In genomic region chr6:72677079-72677478, GRCm38 (mm10) we compare ENCODE assay signal across 8 mouse cellular contexts.
DNase-seq lines count a peak whose midpoint lies in the region; ATAC-seq and TF ChIP-seq lines count a peak whose summit lies in the region.

No protein-coding gene starts in this region.

- peak overlapping the region; percentile 54 for H3K4me2 ChIP-seq in heart, embryonic 11.5 days
- peak overlapping the region; percentile 38 for H3K4me2 ChIP-seq in hindbrain, embryonic 14.5 days (replicated peaks)
- H3K4me2 ChIP-seq in midbrain, embryonic 13.5 days (replicated peaks) = peak overlapping the region; percentile 53

- peaks cover 37% of the 10 kb centered on the region for H3K4me1 ChIP-seq in heart, embryonic 11.5 days (ENCODE audit: control insufficient read depth, insufficient read depth, low read length)
- H3K4me1 ChIP-seq in ES-E14 (ENCODE audit: control insufficient read depth in 2 of 2, insufficient read depth in 2 of 2, low read length in 2 of 2, poor library complexity in 1 of 2) = peaks cover 4 to 15% of the 10 kb centered on the region in 2 experiments; a peak in 3 of 4 replicates
- peaks cover 21% of the 10 kb centered on the region; the same call in 1 of the 2 replicates for H3K4me1 ChIP-seq in hindbrain, embryonic 14.5 days (replicated peaks; ENCODE audit: control insufficient read depth, insufficient read depth, low read length)
- peaks cover 39% of the 10 kb centered on the region for H3K4me1 ChIP-seq in midbrain, embryonic 13.5 days (replicated peaks)

- peak overlapping the region; percentile 23; the same call in 1 of the 2 replicates for H3K9ac ChIP-seq in heart, embryonic 11.5 days (ENCODE audit: low read depth, low read length)
- H3K9ac ChIP-seq in ES-E14 (ENCODE audit: insufficient read depth, low read depth, low read length, poor library complexity, severe bottlenecking) = no peak overlapping the region
- peak overlapping the region; percentile 35 for H3K9ac ChIP-seq in hindbrain, embryonic 14.5 days
- peak overlapping the region; percentile 26; the same call in 1 of the 2 replicates for H3K9ac ChIP-seq in midbrain, embryonic 13.5 days (replicated peaks)

- H3K27ac ChIP-seq in heart, embryonic 11.5 days (ENCODE audit: low read depth, low read length) = peak overlapping the region; percentile 54; the same call in 1 of the 2 replicates
- peak overlapping the region; percentile 95 for H3K27ac ChIP-seq in ES-E14 (ENCODE audit: insufficient read depth, low read depth, low read length, poor library complexity, severe bottlenecking)
- H3K27ac ChIP-seq in hindbrain, embryonic 14.5 days = peak overlapping the region; percentile 16; the same call in 1 of the 2 replicates
- peak overlapping the region; percentile 55 for H3K27ac ChIP-seq in midbrain, embryonic 13.5 days

- ATAC-seq in heart, embryonic 11.5 days (replicated peaks; ENCODE audit: insufficient number of reproducible peaks, low FRiP score, low TSS enrichment) = no peak
- 0 out of 2 replicates have a peak, but pooled peaks have one; percentile 11 for ATAC-seq in hindbrain, embryonic 14.5 days (ENCODE audit: low FRiP score)
- ATAC-seq in midbrain, embryonic 13.5 days = no peak; the same call in 1 of the 2 replicates
- ATAC-seq in megakaryocyte, adult 5-6 weeks (ENCODE audit: poor library complexity, severe bottlenecking) = no peak

- H3K4me3 ChIP-seq in heart, embryonic 11.5 days (ENCODE audit: low read depth, low read length) = peak overlapping the region; percentile 18; the same call in 1 of the 2 replicates
- peak overlapping the region; percentile 45 to 51 for H3K4me3 ChIP-seq in ES-E14 (ENCODE audit: insufficient read depth in 1 of 2, low read depth in 1 of 2, low read length in 2 of 2, poor library complexity in 1 of 2, severe bottlenecking in 1 of 2)
- H3K4me3 ChIP-seq in hindbrain, embryonic 14.5 days (replicated peaks; ENCODE audit: low read length) = no peak overlapping the region; the same call in 1 of the 2 replicates
- H3K4me3 ChIP-seq in midbrain, embryonic 13.5 days (replicated peaks) = peak overlapping the region; percentile 28

- H3K27me3 ChIP-seq in heart, embryonic 11.5 days (ENCODE audit: control insufficient read depth, insufficient read depth, low read length) = no peaks in the 10 kb centered on the region
- no peaks in the 10 kb centered on the region for H3K27me3 ChIP-seq in hindbrain, embryonic 14.5 days (ENCODE audit: control insufficient read depth, insufficient read depth, low read length)
- H3K27me3 ChIP-seq in midbrain, embryonic 13.5 days = peaks cover 22% of the 10 kb centered on the region

- in situ Hi-C loops in ES-E14 (cut with MboI; ENCODE audit: low sequenced_read_pairs in 2 of 2, unreplicated experiment in 2 of 2) = no loop called here

- H3K9me3 ChIP-seq in heart, embryonic 11.5 days (replicated peaks; ENCODE audit: control insufficient read depth, low read length) = no peaks in the 10 kb centered on the region
- no peaks in the 10 kb centered on the region for H3K9me3 ChIP-seq in ES-E14 (ENCODE audit: control insufficient read depth, insufficient read depth, low read depth, low read length)
- H3K9me3 ChIP-seq in hindbrain, embryonic 14.5 days (ENCODE audit: control insufficient read depth, low read length) = no peaks in the 10 kb centered on the region
- H3K9me3 ChIP-seq in midbrain, embryonic 13.5 days = no peaks in the 10 kb centered on the region

- WGBS in heart, embryonic 11.5 days (ENCODE audit: insufficient replicate concordance) = 21% methylated on average over 10 of the region's 10 CpGs
- 12% methylated on average over 10 of the region's 10 CpGs for WGBS in hindbrain, embryonic 14.5 days
- 9% methylated on average over 10 of the region's 10 CpGs for WGBS in midbrain, embryonic 13.5 days

- H3K36me3 ChIP-seq in heart, embryonic 11.5 days (ENCODE audit: control insufficient read depth, insufficient read depth, low read length) = no peaks in the 10 kb centered on the region; the same call in 1 of the 2 replicates
- H3K36me3 ChIP-seq in ES-E14 (ENCODE audit: control insufficient read depth, insufficient read depth, low read length, poor library complexity, severe bottlenecking) = no peaks in the 10 kb centered on the region
- no peaks in the 10 kb centered on the region for H3K36me3 ChIP-seq in hindbrain, embryonic 14.5 days (replicated peaks; ENCODE audit: control insufficient read depth, insufficient read depth)
- H3K36me3 ChIP-seq in midbrain, embryonic 13.5 days = no peaks in the 10 kb centered on the region

- no peak for DNase-seq in heart, postnatal 14 days
- DNase-seq in ES-E14 (ENCODE audit: low read depth, low spot score) = no peak
- DNase-seq in hindbrain, embryonic 14.5 days (ENCODE audit: low spot score) = no peak
- DNase-seq in adrenal gland, postnatal 4 days (ENCODE audit: low spot score in 2 of 2) = no peak
- no peak for DNase-seq in gastrocnemius, postnatal 36 days

- intact Hi-C loops in heart, postnatal 14 days (cut with DNase I) = no loop called here
- intact Hi-C loops in gastrocnemius, postnatal 36 days (cut with DNase I) = no loop called here

TF ChIP-seq in ES-E14, 5 proteins besides CTCF, POLR2A, EP300 and RAD21:
- TF ChIP-seq HCFC1 (IDR thresholded peaks at IDR 0.05; ENCODE audit: borderline replicate concordance, insufficient read depth, low read length) (no peak), ZNF384 (IDR thresholded peaks at IDR 0.05; ENCODE audit: low read depth, low read length) (no peak), CHD2 (IDR thresholded peaks at IDR 0.05; ENCODE audit: low read depth, low read length) (no peak), ZC3H11A (IDR thresholded peaks at IDR 0.05; ENCODE audit: borderline replicate concordance, low read depth, low read length) (no peak), MAFK (IDR thresholded peaks at IDR 0.05; ENCODE audit: insufficient read depth, low read depth, low read length) (no peak)

Comparison
In these comparisons a context has a peak if more than half of its experiments do, and no peak if none do; other contexts are left out.
1. H3K27ac ChIP-seq: peak in every context shown above with its lines; median percentile 95 in ES-E14; 55 in midbrain, embryonic 13.5 days; 54 in heart, embryonic 11.5 days; 16 in hindbrain, embryonic 14.5 days.